Mouse (Mus musculus): ENCODE results near the gene Sugp2. TPM values are rescaled to one million over a fixed set of nuclear protein-coding genes. Genes with fewer than 3 reads are reported as not detected.
A peak's percentile ranks its signal among the peaks of the same experiment; 100 is the strongest.

Gene Sugp2
- total and polyA plus RNA-seq, 3 experiments: 10.0 to 23.6 (median 20.1) TPM

DNA sequence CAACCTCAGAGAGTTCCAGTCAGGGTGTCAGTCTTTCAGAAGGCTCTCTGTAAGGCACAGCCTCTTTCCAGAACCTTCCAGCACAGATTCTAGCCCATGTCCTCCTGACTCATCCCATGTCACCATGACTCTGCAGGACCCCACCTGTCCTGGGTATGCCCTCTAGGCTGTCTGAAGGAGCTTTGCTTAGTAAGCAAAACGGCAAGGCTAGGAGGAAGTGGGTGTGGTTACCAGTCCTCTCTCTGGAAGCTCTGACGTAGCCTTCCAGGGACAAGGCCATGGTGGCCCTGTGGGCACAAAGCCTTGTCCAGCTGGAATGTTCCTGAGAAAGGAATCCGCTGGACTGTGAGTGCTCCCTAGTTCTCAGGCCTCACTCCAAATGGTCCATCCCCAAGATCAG lies 38.9 kb downstream of the Sugp2 start:
- H3K4me2 ChIP-seq (ENCODE audit: insufficient read depth, low read depth, poor library complexity, severe bottlenecking): no peak overlapping the region
- peaks cover 0 to 10% of the 10 kb centered on the region in 2 experiments for H3K36me3 ChIP-seq (replicated peaks in 1 of 2; ENCODE audit: control insufficient read depth in 1 of 2, insufficient read depth in 1 of 2, low read length in 1 of 2)
- no peaks in the 10 kb centered on the region for H3K79me2 ChIP-seq (replicated peaks; ENCODE audit: control insufficient read depth, extremely low read depth, insufficient read depth, poor library complexity, severe bottlenecking)
- peak; percentile 38 for DNase-seq (ENCODE audit: extremely low read depth)
- TF ChIP-seq TCF12 (IDR thresholded peaks at IDR 0.05; ENCODE audit: low read depth, low read length): no peak
- no peak for TF ChIP-seq USF1 (IDR thresholded peaks at IDR 0.05; ENCODE audit: low read depth, low read length)
- peak; percentile 91 for TF ChIP-seq MAFK (IDR thresholded peaks at IDR 0.05; ENCODE audit: insufficient replicate concordance, low read length)
- no peak for TF ChIP-seq TBP (conservative IDR thresholded peaks at IDR 0.05; ENCODE audit: low read depth, low read length)
- TF ChIP-seq MYC (IDR thresholded peaks at IDR 0.05; ENCODE audit: low read depth, low read length): no peak
- no peak for TF ChIP-seq E2F4 (IDR thresholded peaks at IDR 0.05; ENCODE audit: insufficient replicate concordance, low read depth, low read length)
- peaks cover 5% of the 10 kb centered on the region for H3K9me3 ChIP-seq (replicated peaks; ENCODE audit: low read length)
- no peak overlapping the region for H3K4me3 ChIP-seq (replicated peaks in 1 of 3; ENCODE audit: low read depth in 2 of 3, low read length in 2 of 3, poor library complexity in 1 of 3)
- no peak overlapping the region for H3K9ac ChIP-seq (ENCODE audit: insufficient read depth, low read depth)
- H3K27me3 ChIP-seq (replicated peaks): no peaks in the 10 kb centered on the region
- peaks cover 25 to 26% of the 10 kb centered on the region in 2 experiments for H3K4me1 ChIP-seq (ENCODE audit: control insufficient read depth in 1 of 2, insufficient read depth in 2 of 2)
- in situ Hi-C loops (cut with MboI; ENCODE audit: low pct_ligation_motif_present, low pct_unique_long_range_greater_than_20kb, low sequenced_read_pairs): no loop called here
- H3K27ac ChIP-seq (ENCODE audit: insufficient read depth, low read depth): no peak overlapping the region
- dilution Hi-C loops (cut with MboI; ENCODE audit: extremely low pct_ligation_motif_present, extremely low pct_unique_long_range_greater_than_20kb, low sequenced_read_pairs): no loop called here

DNA sequence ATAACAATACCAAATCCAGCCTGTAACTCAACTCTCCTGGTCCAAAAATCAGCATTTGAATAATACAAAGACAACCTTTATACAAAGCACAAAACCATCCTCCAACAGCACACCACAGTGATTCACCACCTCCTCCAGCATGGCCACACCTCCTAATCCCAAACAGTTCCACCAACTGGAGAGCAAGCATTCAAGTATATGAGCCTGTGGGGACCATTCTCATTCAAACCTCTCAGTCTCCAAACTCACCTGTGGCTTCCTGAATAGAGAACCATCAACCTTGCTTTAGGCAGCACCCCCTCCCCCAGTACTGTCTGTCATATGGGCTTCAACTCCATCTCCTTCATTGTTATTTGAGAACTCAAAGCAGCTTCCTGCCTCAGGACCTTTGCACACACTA lies 40.3 kb downstream of the Sugp2 start:
- H3K9me3 ChIP-seq (replicated peaks; ENCODE audit: low read length): peaks cover 5% of the 10 kb centered on the region
- peaks cover 29 to 30% of the 10 kb centered on the region in 2 experiments for H3K4me1 ChIP-seq (ENCODE audit: control insufficient read depth in 1 of 2, insufficient read depth in 2 of 2)
- DNase-seq (ENCODE audit: extremely low read depth): no peak
- in situ Hi-C loops (cut with MboI; ENCODE audit: low pct_ligation_motif_present, low pct_unique_long_range_greater_than_20kb, low sequenced_read_pairs) (no loop called here), dilution Hi-C loops (cut with MboI; ENCODE audit: extremely low pct_ligation_motif_present, extremely low pct_unique_long_range_greater_than_20kb, low sequenced_read_pairs) (no loop called here)
- no peak overlapping the region for H3K9ac ChIP-seq (ENCODE audit: insufficient read depth, low read depth)
- no peak for TF ChIP-seq NELFE (IDR thresholded peaks at IDR 0.05; ENCODE audit: low read depth, low read length)
- no peak for TF ChIP-seq RAD21 (IDR thresholded peaks at IDR 0.05; ENCODE audit: low read depth, low read length)
- no peak for TF ChIP-seq ZNF384 (IDR thresholded peaks at IDR 0.05; ENCODE audit: low read depth, low read length)
- TF ChIP-seq HCFC1 (IDR thresholded peaks at IDR 0.05; ENCODE audit: low read depth, low read length): no peak
- no peak for TF ChIP-seq MAFK (IDR thresholded peaks at IDR 0.05; ENCODE audit: insufficient replicate concordance, low read length)
- TF ChIP-seq MAZ (IDR thresholded peaks at IDR 0.05; ENCODE audit: low read depth, low read length): no peak
- TF ChIP-seq JUN (IDR thresholded peaks at IDR 0.05; ENCODE audit: insufficient read depth, low read depth, low read length): no peak
- no peak for TF ChIP-seq JUND (conservative IDR thresholded peaks at IDR 0.05; ENCODE audit: low read depth, low read length)
- no peak for TF ChIP-seq CTCF (conservative IDR thresholded peaks at IDR 0.05 in 1 of 2, IDR thresholded peaks at IDR 0.05 in 1 of 2; ENCODE audit: low read depth in 2 of 2, low read length in 2 of 2)
- no peak for TF ChIP-seq CHD2 (IDR thresholded peaks at IDR 0.05; ENCODE audit: low read length)
- no peak for TF ChIP-seq NRF1 (IDR thresholded peaks at IDR 0.05; ENCODE audit: low read depth, low read length)
- TF ChIP-seq TCF12 (IDR thresholded peaks at IDR 0.05; ENCODE audit: low read depth, low read length): no peak
- H3K36me3 ChIP-seq (replicated peaks in 1 of 2; ENCODE audit: control insufficient read depth in 1 of 2, insufficient read depth in 1 of 2, low read length in 1 of 2): no peaks in the 10 kb centered on the region
- H3K27me3 ChIP-seq (replicated peaks): no peaks in the 10 kb centered on the region
- no peaks in the 10 kb centered on the region for H3K79me2 ChIP-seq (replicated peaks; ENCODE audit: control insufficient read depth, extremely low read depth, insufficient read depth, poor library complexity, severe bottlenecking)
- H3K4me2 ChIP-seq (ENCODE audit: insufficient read depth, low read depth, poor library complexity, severe bottlenecking): no peak overlapping the region
- no peak overlapping the region for H3K4me3 ChIP-seq (replicated peaks in 1 of 3; ENCODE audit: low read depth in 2 of 3, low read length in 2 of 3, poor library complexity in 1 of 3)
- no peak overlapping the region for H3K27ac ChIP-seq (ENCODE audit: insufficient read depth, low read depth)

All from CH12.LX (cell line).